Mouse (Mus musculus) stomach, embryonic 15.5 days (tissue): ENCODE measurements around the gene Bex6. TPM values are rescaled to one million over a fixed set of nuclear protein-coding genes. Genes with fewer than 3 reads are reported as not detected.
A peak's percentile ranks its signal among the peaks of the same experiment; 100 is the strongest.

Source experiments
- ATAC-seq: fragments of 200-750 bp; cut with Nextera tagmentation; 2 replicates; pipeline ENCODE4 v1.8.0; 2017; ENCODE audit warnings: low read depth, moderate number of reproducible peaks, moderate TSS enrichment; ENCODE audit not compliant: insufficient read depth, low FRiP score
- H3K27ac ChIP-seq: fragments of 300-500 bp; sonication (generic); 2 replicates; pipeline ENCODE4 v1.5.1; 2015; ENCODE audit warnings: mild to moderate bottlenecking, inconsistent platforms
- H3K27me3 ChIP-seq: fragments of 300-500 bp; sonication (generic); replicated peaks from 2 replicates; pipeline ENCODE4 v1.6.1; 2015; ENCODE audit warnings: inconsistent platforms
- H3K36me3 ChIP-seq: fragments of 300-500 bp; sonication (generic); 2 replicates; pipeline ENCODE4 v1.6.1; 2015; ENCODE audit warnings: inconsistent platforms
- H3K4me1 ChIP-seq: fragments of 300-500 bp; sonication (generic); 2 replicates; pipeline ENCODE4 v1.6.1; 2015; ENCODE audit warnings: inconsistent platforms
- H3K4me2 ChIP-seq: fragments of 300-500 bp; sonication (generic); 2 replicates; pipeline ENCODE4 v1.6.1; 2015; ENCODE audit warnings: mild to moderate bottlenecking, inconsistent platforms
- H3K4me3 ChIP-seq: fragments of 300-500 bp; sonication (generic); replicated peaks from 2 replicates; pipeline ENCODE4 v1.5.1; 2015; ENCODE audit warnings: inconsistent platforms
- H3K9ac ChIP-seq: fragments of 300-500 bp; sonication (generic); 2 replicates; pipeline ENCODE4 v1.6.1; 2015; ENCODE audit warnings: inconsistent platforms
- H3K9me3 ChIP-seq: fragments of 300-500 bp; sonication (generic); 2 replicates; pipeline ENCODE4 v1.6.1; 2016; ENCODE audit warnings: inconsistent platforms
- WGBS: fragments of 180-500 bp; shearing (Covaris S2); methylation state at CpG from one replicate; pipeline ENCODE4 v1.1.7; 2015; 5-methylcytosine and 5-hydroxymethylcytosine counted together
- polyA plus RNA-seq: library from polyadenylated mRNA; unstranded; fragments of >200 nt; fragmentation: Nextera tagmentation; extraction: Ambion mirVana; gene quantifications from 2 replicates; pipeline ENCODE4 v1.2.1, GENCODE M21; 2015

Gene Bex6
- polyA plus RNA-seq = 0.30 and 0.33 TPM in 2 replicates

- no peaks in the 10 kb centered on the region for H3K36me3 ChIP-seq
- H3K4me3 ChIP-seq = no peak within 1 kb of the TSS
- H3K9me3 ChIP-seq = no peaks in the 10 kb centered on the region
- 84% methylated on average over 6 of the region's 6 CpGs for WGBS
- no peak within 1 kb of the TSS for H3K4me2 ChIP-seq
- no peaks in the 10 kb centered on the region for H3K27me3 ChIP-seq
- H3K4me1 ChIP-seq = no peaks in the 10 kb centered on the region
- H3K27ac ChIP-seq = no peak within 1 kb of the TSS
- H3K9ac ChIP-seq = no peak within 1 kb of the TSS
- ATAC-seq = no peak
Observed at GRCm38 (mm10) chr16:32179333-32179901, at the start of gene Bex6. TSS of gene Bex6 (plus strand) at chr16:32179823.

GRCm38 (mm10) chr16:32130190-32130826, 49.3 kb upstream of the Bex6 start:
- Histone ChIP-seq H3K9me3 (no peaks in the 10 kb centered on the region), H3K27me3 (no peaks in the 10 kb centered on the region), H3K4me2 (peak overlapping the region; percentile 37), H3K27ac (peak overlapping the region; percentile 48; the same call in 1 of the 2 replicates), H3K4me3 (peak overlapping the region; percentile 21), H3K9ac (no peak overlapping the region), H3K36me3 (no peaks in the 10 kb centered on the region), H3K4me1 (no peaks in the 10 kb centered on the region)
- WGBS = 58% methylated on average over 16 of the region's 16 CpGs
- peak; percentile 58; the same call in 1 of the 2 replicates for ATAC-seq

- no peak overlapping the region for H3K9ac ChIP-seq
Observed at GRCm38 (mm10) chr16:32133148-32133547, 46.5 kb upstream of the Bex6 start.

GRCm38 (mm10) chr16:32135842-32136357, 43.7 kb upstream of the Bex6 start:
- Histone ChIP-seq H3K9me3 (no peaks in the 10 kb centered on the region), H3K4me1 (no peaks in the 10 kb centered on the region), H3K4me3 (no peak overlapping the region), H3K9ac (no peak overlapping the region), H3K27me3 (no peaks in the 10 kb centered on the region), H3K4me2 (no peak overlapping the region), H3K36me3 (no peaks in the 10 kb centered on the region), H3K27ac (no peak overlapping the region)
- no peak for ATAC-seq
- 81% methylated on average over 7 of the region's 7 CpGs for WGBS

More at GRCm38 (mm10) chr16:32133148-32133547, 46.5 kb upstream of the Bex6 start:
- ATAC-seq = no peak
- no peaks in the 10 kb centered on the region for H3K36me3 ChIP-seq
- H3K4me3 ChIP-seq = no peak overlapping the region
- H3K4me2 ChIP-seq = no peak overlapping the region
- 75% methylated on average over 3 of the region's 3 CpGs for WGBS
- no peaks in the 10 kb centered on the region for H3K27me3 ChIP-seq
- no peaks in the 10 kb centered on the region for H3K4me1 ChIP-seq
- H3K9me3 ChIP-seq = no peaks in the 10 kb centered on the region
- H3K27ac ChIP-seq = no peak overlapping the region

GRCm38 (mm10) chr16:32138954-32139353, 40.7 kb upstream of the Bex6 start:
- Histone ChIP-seq H3K9me3 (no peaks in the 10 kb centered on the region), H3K4me3 (no peak overlapping the region), H3K4me2 (no peak overlapping the region), H3K27ac (no peak overlapping the region), H3K27me3 (no peaks in the 10 kb centered on the region), H3K36me3 (no peaks in the 10 kb centered on the region), H3K9ac (no peak overlapping the region), H3K4me1 (no peaks in the 10 kb centered on the region)
- ATAC-seq = no peak
- WGBS = 61% methylated on average over 1 of the region's 1 CpGs

GRCm38 (mm10) chr16:32143766-32144165, 35.9 kb upstream of the Bex6 start:
- H3K4me1 ChIP-seq = no peaks in the 10 kb centered on the region
- no peaks in the 10 kb centered on the region for H3K27me3 ChIP-seq
- ATAC-seq = no peak
- H3K27ac ChIP-seq = no peak overlapping the region
- H3K9me3 ChIP-seq = no peaks in the 10 kb centered on the region
- WGBS = 90% methylated on average over 15 of the region's 15 CpGs
- no peak overlapping the region for H3K4me2 ChIP-seq
- H3K9ac ChIP-seq = no peak overlapping the region
- H3K4me3 ChIP-seq = no peak overlapping the region
- no peaks in the 10 kb centered on the region for H3K36me3 ChIP-seq

GRCm38 (mm10) chr16:32144592-32144991, 35.0 kb upstream of the Bex6 start:
- no peak for ATAC-seq
- H3K4me3 ChIP-seq = no peak overlapping the region
- H3K9me3 ChIP-seq = no peaks in the 10 kb centered on the region
- no peak overlapping the region for H3K27ac ChIP-seq
- WGBS = 93% methylated on average over 17 of the region's 17 CpGs
- no peaks in the 10 kb centered on the region for H3K36me3 ChIP-seq
- no peaks in the 10 kb centered on the region for H3K27me3 ChIP-seq
- no peak overlapping the region for H3K4me2 ChIP-seq
- no peak overlapping the region for H3K9ac ChIP-seq
- no peaks in the 10 kb centered on the region for H3K4me1 ChIP-seq

GRCm38 (mm10) chr16:32147589-32148207, 31.9 kb upstream of the Bex6 start:
- Histone ChIP-seq H3K4me2 (0 out of 2 replicates have a peak overlapping the region, but pooled peaks have one; percentile 19), H3K36me3 (no peaks in the 10 kb centered on the region), H3K4me1 (no peaks in the 10 kb centered on the region), H3K4me3 (no peak overlapping the region), H3K27me3 (no peaks in the 10 kb centered on the region), H3K9me3 (no peaks in the 10 kb centered on the region), H3K9ac (no peak overlapping the region), H3K27ac (no peak overlapping the region)
- ATAC-seq = no peak
- 59% methylated on average over 12 of the region's 13 CpGs for WGBS

- no peak overlapping the region for H3K9ac ChIP-seq
- H3K9me3 ChIP-seq = no peaks in the 10 kb centered on the region
- no peak overlapping the region for H3K4me2 ChIP-seq
- no peaks in the 10 kb centered on the region for H3K4me1 ChIP-seq
- WGBS = 90% methylated on average over 1 of the region's 1 CpGs
- H3K27me3 ChIP-seq = no peaks in the 10 kb centered on the region
- H3K4me3 ChIP-seq = no peak overlapping the region
- H3K36me3 ChIP-seq = no peaks in the 10 kb centered on the region
- H3K27ac ChIP-seq = no peak overlapping the region
- ATAC-seq = no peak
Observed at GRCm38 (mm10) chr16:32153976-32154375, 25.6 kb upstream of the Bex6 start.

- no peaks in the 10 kb centered on the region for H3K27me3 ChIP-seq
- no peaks in the 10 kb centered on the region for H3K9me3 ChIP-seq
- H3K4me3 ChIP-seq = no peak overlapping the region
- WGBS = 58% methylated on average over 13 of the region's 13 CpGs
- no peaks in the 10 kb centered on the region for H3K4me1 ChIP-seq
- no peak overlapping the region for H3K27ac ChIP-seq
- ATAC-seq = no peak
- no peaks in the 10 kb centered on the region for H3K36me3 ChIP-seq
- no peak overlapping the region for H3K9ac ChIP-seq
- H3K4me2 ChIP-seq = no peak overlapping the region
Observed at GRCm38 (mm10) chr16:32154437-32154836, 25.2 kb upstream of the Bex6 start.

GRCm38 (mm10) chr16:32156719-32157118, 22.9 kb upstream of the Bex6 start:
- no peak overlapping the region for H3K4me2 ChIP-seq
- no peaks in the 10 kb centered on the region for H3K4me1 ChIP-seq
- no peaks in the 10 kb centered on the region for H3K36me3 ChIP-seq
- H3K27ac ChIP-seq = no peak overlapping the region
- WGBS = 29% methylated on average over 3 of the region's 3 CpGs
- H3K4me3 ChIP-seq = no peak overlapping the region
- H3K9me3 ChIP-seq = no peaks in the 10 kb centered on the region
- no peak for ATAC-seq
- no peak overlapping the region for H3K9ac ChIP-seq
- no peaks in the 10 kb centered on the region for H3K27me3 ChIP-seq

GRCm38 (mm10) chr16:32157369-32157768, 22.3 kb upstream of the Bex6 start:
- Histone ChIP-seq H3K36me3 (no peaks in the 10 kb centered on the region), H3K27me3 (no peaks in the 10 kb centered on the region), H3K9me3 (no peaks in the 10 kb centered on the region), H3K4me1 (no peaks in the 10 kb centered on the region), H3K4me2 (no peak overlapping the region), H3K4me3 (no peak overlapping the region), H3K27ac (no peak overlapping the region), H3K9ac (no peak overlapping the region)
- WGBS = 81% methylated on average over 2 of the region's 2 CpGs
- ATAC-seq = no peak
